Mouse (Mus musculus) kidney, postnatal 36 days (tissue): ENCODE measurements around the gene Cdon.
"Not testable (repeated sequence)": the region's sequence is repeated elsewhere in the genome, so short reads cannot be mapped to it uniquely, and the experiment has no call there.

Source experiments
- DNase-seq, 2 experiments: peaks; one replicate each; pipeline ENCODE4 v3.0.0; 2021 to 2022; ENCODE audit warnings: mixed read lengths in 2 of 2

Gene Cdon

GRCm38 (mm10) chr9:35420805-35421719, at the start of gene Cdon:
Gene Cdon (plus strand): TSS chr9:35421128.
- peak; percentile 93 to 96 for DNase-seq

GRCm38 (mm10) chr9:35372324-35373101, 48.4 kb upstream of the Cdon start:
- DNase-seq: no peak

- DNase-seq: no peak
These were observed 43.0 kb upstream of the Cdon start for GRCm38 (mm10) chr9:35377916-35378315.

- DNase-seq: no peak
These were observed 41.9 kb upstream of the Cdon start for GRCm38 (mm10) chr9:35378991-35379390.

- no peak for DNase-seq
These were observed 21.0 kb upstream of the Cdon start for GRCm38 (mm10) chr9:35399896-35400295.

GRCm38 (mm10) chr9:35400398-35400797, 20.5 kb upstream of the Cdon start:
- DNase-seq: no peak

GRCm38 (mm10) chr9:35400831-35401230, 20.1 kb upstream of the Cdon start:
- no peak for DNase-seq

- DNase-seq: no peak
These were observed 18.3 kb upstream of the Cdon start for GRCm38 (mm10) chr9:35402584-35402991.

- no peak for DNase-seq
These were observed 17.4 kb upstream of the Cdon start for GRCm38 (mm10) chr9:35403490-35403889.

- DNase-seq: no peak
These were observed 15.7 kb upstream of the Cdon start for GRCm38 (mm10) chr9:35405038-35405905.

GRCm38 (mm10) chr9:35411225-35411965, 9.5 kb upstream of the Cdon start:
- no peak for DNase-seq

GRCm38 (mm10) chr9:35411975-35412374, 9.0 kb upstream of the Cdon start:
- DNase-seq: no peak

GRCm38 (mm10) chr9:35421730-35422235, 855 bp downstream of the Cdon start:
- DNase-seq: peak; percentile 17 to 60

- no peak for DNase-seq
These were observed 1.5 kb downstream of the Cdon start for GRCm38 (mm10) chr9:35422405-35422941.

GRCm38 (mm10) chr9:35423265-35423664, 2.3 kb downstream of the Cdon start:
- DNase-seq: no peak

- no peak for DNase-seq
These were observed 3.7 kb downstream of the Cdon start for GRCm38 (mm10) chr9:35424671-35425070.

- no peak for DNase-seq
These were observed 9.5 kb downstream of the Cdon start for GRCm38 (mm10) chr9:35430476-35430875.

- DNase-seq: no peak
These were observed 10.5 kb downstream of the Cdon start for GRCm38 (mm10) chr9:35431396-35431795.

- DNase-seq: not testable (repeated sequence)
These were observed 11.9 kb downstream of the Cdon start for GRCm38 (mm10) chr9:35432717-35433297.

- no peak for DNase-seq
These were observed 13.4 kb downstream of the Cdon start for GRCm38 (mm10) chr9:35434340-35434739.

GRCm38 (mm10) chr9:35435565-35435964, 14.6 kb downstream of the Cdon start:
- no peak for DNase-seq
